Mouse (Mus musculus) forebrain, postnatal 0 days (tissue): Measurements from ENCODE around the gene C1galt1c1. TPM values are rescaled to one million over a fixed set of nuclear protein-coding genes. Genes with fewer than 3 reads are reported as not detected.
A peak's percentile ranks its signal among the peaks of the same experiment; 100 is the strongest.

Experiments
- ATAC-seq: fragments of 200-750 bp; cut with Nextera tagmentation; 2 replicates; pipeline ENCODE4 v1.8.0; 2017; ENCODE audit warnings: mild to moderate bottlenecking, moderate library complexity
- DNase-seq: peaks from one replicate; pipeline ENCODE4 v3.0.0-alpha.2; 2015
- H3K27ac ChIP-seq: fragments of 300-500 bp; sonication (generic); 2 replicates; pipeline ENCODE4 v1.5.1; 2014; ENCODE audit warnings: low read depth, mild to moderate bottlenecking, antibody characterized with exemption, low read length, moderate library complexity, mixed read lengths
- H3K27me3 ChIP-seq: fragments of 300-500 bp; sonication (generic); 2 replicates; pipeline ENCODE4 v1.6.1; 2014; ENCODE audit warnings: mild to moderate bottlenecking, low read length, mixed read lengths; ENCODE audit not compliant: insufficient read depth
- H3K36me3 ChIP-seq: fragments of 300-500 bp; sonication (generic); 2 replicates; pipeline ENCODE4 v1.6.1; 2014; ENCODE audit warnings: mild to moderate bottlenecking, moderate library complexity; ENCODE audit not compliant: insufficient read depth
- H3K4me1 ChIP-seq: fragments of 300-500 bp; sonication (generic); 2 replicates; pipeline ENCODE4 v1.6.1; 2014; ENCODE audit warnings: antibody characterized with exemption; ENCODE audit not compliant: insufficient read depth
- H3K4me2 ChIP-seq: fragments of 300-500 bp; sonication (generic); 2 replicates; pipeline ENCODE4 v1.6.1; 2014; ENCODE audit warnings: low read depth, mild to moderate bottlenecking, moderate library complexity
- H3K4me3 ChIP-seq: fragments of 300-500 bp; sonication (generic); 2 replicates; pipeline ENCODE4 v1.5.1; 2014; ENCODE audit warnings: low read depth, low read length, mixed read lengths
- H3K9ac ChIP-seq: fragments of 300-500 bp; sonication (generic); 2 replicates; pipeline ENCODE4 v1.6.1; 2014; ENCODE audit warnings: mild to moderate bottlenecking
- H3K9me3 ChIP-seq: fragments of 300-500 bp; sonication (generic); 2 replicates; pipeline ENCODE4 v1.6.1; 2016; ENCODE audit warnings: low read length
- CTCF ChIP-seq: sonication (generic); IDR thresholded peaks from 2 replicates; pipeline ENCODE4 v1.5.1; 2016; ENCODE audit warnings: antibody characterized with exemption, control low read depth, low read depth
- WGBS: fragments of 180-500 bp; shearing (Covaris S2); extraction: QIAGEN DNeasy Blood & Tissue Kit; methylation state at CpG from one replicate; pipeline ENCODE4 v1.1.7; 2014; 5-methylcytosine and 5-hydroxymethylcytosine counted together
- polyA plus RNA-seq: library from polyadenylated mRNA; unstranded; fragments of >200 nt; fragmentation: Nextera tagmentation; extraction: Ambion mirVana; gene quantifications from 2 replicates; pipeline ENCODE4 v1.2.1, GENCODE M21; 2015
- total RNA-seq: library from RNA; depleted of rRNA; stranded (reverse); fragments of >200 nt; gene quantifications from 2 replicates; pipeline ENCODE4 v1.2.3, GENCODE M21; 2014

C1galt1c1 gene
- total and polyA plus RNA-seq, 2 experiments from 2014 or later = 17.1 to 22.4 TPM

- no peak overlapping the region for H3K27ac ChIP-seq
- no peak overlapping the region for H3K4me3 ChIP-seq
- no peak overlapping the region for H3K9ac ChIP-seq
- no peak for DNase-seq
- TF ChIP-seq CTCF = no peak
- no peaks in the 10 kb centered on the region for H3K27me3 ChIP-seq
- no peaks in the 10 kb centered on the region for H3K4me1 ChIP-seq
- no peaks in the 10 kb centered on the region for H3K9me3 ChIP-seq
- H3K4me2 ChIP-seq = no peak overlapping the region
- 42% methylated on average over 5 of the region's 7 CpGs for WGBS
- ATAC-seq = no peak
- no peaks in the 10 kb centered on the region for H3K36me3 ChIP-seq
Measured at GRCm38 (mm10) chrX:38651167-38651566, 16.3 kb upstream of the C1galt1c1 start.

GRCm38 (mm10) chrX:38650404-38651039 lies 15.6 kb upstream of the C1galt1c1 start:
- 66% methylated on average over 9 of the region's 9 CpGs for WGBS

GRCm38 (mm10) chrX:38642183-38642582 lies 7.3 kb upstream of the C1galt1c1 start:
- Histone ChIP-seq H3K4me1 (no peaks in the 10 kb centered on the region), H3K27ac (no peak overlapping the region), H3K9ac (no peak overlapping the region), H3K4me2 (no peak overlapping the region), H3K27me3 (no peaks in the 10 kb centered on the region), H3K36me3 (no peaks in the 10 kb centered on the region), H3K9me3 (no peaks in the 10 kb centered on the region), H3K4me3 (no peak overlapping the region)
- no peak for TF ChIP-seq CTCF
- ATAC-seq (no peak), DNase-seq (no peak)
- WGBS = 74% methylated on average over 4 of the region's 4 CpGs

More at GRCm38 (mm10) chrX:38650404-38651039, 15.6 kb upstream of the C1galt1c1 start:
- no peak overlapping the region for H3K4me3 ChIP-seq
- no peaks in the 10 kb centered on the region for H3K36me3 ChIP-seq
- H3K4me2 ChIP-seq = no peak overlapping the region
- no peak for ATAC-seq
- H3K27ac ChIP-seq = no peak overlapping the region
- H3K9me3 ChIP-seq = no peaks in the 10 kb centered on the region
- no peaks in the 10 kb centered on the region for H3K27me3 ChIP-seq
- no peak for TF ChIP-seq CTCF
- no peaks in the 10 kb centered on the region for H3K4me1 ChIP-seq
- no peak for DNase-seq
- H3K9ac ChIP-seq = no peak overlapping the region

GRCm38 (mm10) chrX:38641435-38641834 lies 6.5 kb upstream of the C1galt1c1 start:
- H3K4me3 ChIP-seq = no peak overlapping the region
- H3K4me2 ChIP-seq = no peak overlapping the region
- H3K9ac ChIP-seq = no peak overlapping the region
- H3K9me3 ChIP-seq = no peaks in the 10 kb centered on the region
- no peak overlapping the region for H3K27ac ChIP-seq
- no peaks in the 10 kb centered on the region for H3K4me1 ChIP-seq
- WGBS = 78% methylated on average over 4 of the region's 4 CpGs
- no peak for TF ChIP-seq CTCF
- H3K27me3 ChIP-seq = no peaks in the 10 kb centered on the region
- no peaks in the 10 kb centered on the region for H3K36me3 ChIP-seq
- no peak for DNase-seq
- ATAC-seq = no peak

- ATAC-seq = no peak
Measured at GRCm38 (mm10) chrX:38635638-38635931, 698 bp upstream of the C1galt1c1 start.

GRCm38 (mm10) chrX:38600995-38601369 lies 33.9 kb downstream of the C1galt1c1 start:
- Histone ChIP-seq H3K9me3 (no peaks in the 10 kb centered on the region), H3K27me3 (no peaks in the 10 kb centered on the region), H3K9ac (peak overlapping the region; percentile 58), H3K4me3 (peak overlapping the region; percentile 46), H3K27ac (peak overlapping the region; percentile 88), H3K4me1 (no peaks in the 10 kb centered on the region), H3K36me3 (no peaks in the 10 kb centered on the region), H3K4me2 (peak overlapping the region; percentile 44)
- peak; percentile 50 for DNase-seq
- ATAC-seq = peak; percentile 84
- no peak for TF ChIP-seq CTCF
- 24% methylated on average over 3 of the region's 3 CpGs for WGBS

More at GRCm38 (mm10) chrX:38635638-38635931, 698 bp upstream of the C1galt1c1 start:
- Histone ChIP-seq H3K27ac (peak overlapping the region; percentile 35; the same call in 1 of the 2 replicates), H3K36me3 (no peaks in the 10 kb centered on the region), H3K4me2 (peak overlapping the region; percentile 39), H3K9ac (peak overlapping the region; percentile 25; the same call in 1 of the 2 replicates), H3K4me1 (no peaks in the 10 kb centered on the region), H3K27me3 (no peaks in the 10 kb centered on the region), H3K4me3 (peak overlapping the region; percentile 49), H3K9me3 (no peaks in the 10 kb centered on the region)
- DNase-seq = no peak
- TF ChIP-seq CTCF = no peak

- no peaks in the 10 kb centered on the region for H3K4me1 ChIP-seq
- H3K27me3 ChIP-seq = no peaks in the 10 kb centered on the region
- peak within 1 kb of the TSS; percentile 88 for H3K27ac ChIP-seq
- WGBS = 25% methylated on average over 26 of the region's 26 CpGs
- H3K36me3 ChIP-seq = no peaks in the 10 kb centered on the region
- DNase-seq (peak; percentile 89), ATAC-seq (peak; percentile 96)
- no peaks in the 10 kb centered on the region for H3K9me3 ChIP-seq
- H3K4me2 ChIP-seq = peak within 1 kb of the TSS; percentile 44
- TF ChIP-seq CTCF = no peak
- H3K4me3 ChIP-seq = peak within 1 kb of the TSS; percentile 46
- peak within 1 kb of the TSS; percentile 58 for H3K9ac ChIP-seq
Measured at GRCm38 (mm10) chrX:38600177-38600994, 34.5 kb downstream of the C1galt1c1 start, which contains the start of gene Mcts1. Mcts1 (plus strand) TSS chrX:38600578.
